Mouse (Mus musculus) midbrain, embryonic 10.5 days (tissue): Measurements from ENCODE around the gene Inpp5k. TPM values are rescaled to one million over a fixed set of nuclear protein-coding genes. Genes with fewer than 3 reads are reported as not detected.

Experiments used
- DNase-seq: peaks from one replicate; pipeline ENCODE4 v3.0.0-alpha.2; 2017; ENCODE audit warnings: low spot score
- H3K27ac ChIP-seq: fragments of 300-500 bp; sonication (generic); replicated peaks from 2 replicates; pipeline ENCODE4 v1.5.1; 2016; ENCODE audit warnings: mild to moderate bottlenecking
- H3K27me3 ChIP-seq: fragments of 300-500 bp; sonication (generic); 2 replicates; pipeline ENCODE4 v1.6.1; 2016; ENCODE audit warnings: low read depth, mild to moderate bottlenecking; ENCODE audit not compliant: poor library complexity, severe bottlenecking
- H3K36me3 ChIP-seq: fragments of 300-500 bp; sonication (generic); 2 replicates; pipeline ENCODE4 v1.6.1; 2016; ENCODE audit warnings: mild to moderate bottlenecking, moderate library complexity
- H3K4me1 ChIP-seq: fragments of 300-500 bp; sonication (generic); 2 replicates; pipeline ENCODE4 v1.6.1; 2016
- H3K4me3 ChIP-seq: fragments of 300-500 bp; sonication (generic); 2 replicates; pipeline ENCODE4 v1.5.1; 2016; ENCODE audit warnings: mild to moderate bottlenecking, moderate library complexity
- H3K9me3 ChIP-seq: fragments of 300-500 bp; sonication (generic); replicated peaks from 2 replicates; pipeline ENCODE4 v1.6.1; 2016; ENCODE audit warnings: mild to moderate bottlenecking
- WGBS: fragments of 180-500 bp; shearing (Covaris S2); methylation state at CpG from one replicate; pipeline ENCODE4 v1.1.7; 2016; 5-methylcytosine and 5-hydroxymethylcytosine counted together
- polyA plus RNA-seq: library from polyadenylated mRNA; unstranded; fragments of >200 nt; fragmentation: Nextera tagmentation; extraction: Ambion mirVana; gene quantifications from 2 replicates; pipeline ENCODE4 v1.2.1, GENCODE M21; 2016

Gene Inpp5k
- polyA plus RNA-seq, 1 experiment from 2014 or later: 19.6 TPM

DNA sequence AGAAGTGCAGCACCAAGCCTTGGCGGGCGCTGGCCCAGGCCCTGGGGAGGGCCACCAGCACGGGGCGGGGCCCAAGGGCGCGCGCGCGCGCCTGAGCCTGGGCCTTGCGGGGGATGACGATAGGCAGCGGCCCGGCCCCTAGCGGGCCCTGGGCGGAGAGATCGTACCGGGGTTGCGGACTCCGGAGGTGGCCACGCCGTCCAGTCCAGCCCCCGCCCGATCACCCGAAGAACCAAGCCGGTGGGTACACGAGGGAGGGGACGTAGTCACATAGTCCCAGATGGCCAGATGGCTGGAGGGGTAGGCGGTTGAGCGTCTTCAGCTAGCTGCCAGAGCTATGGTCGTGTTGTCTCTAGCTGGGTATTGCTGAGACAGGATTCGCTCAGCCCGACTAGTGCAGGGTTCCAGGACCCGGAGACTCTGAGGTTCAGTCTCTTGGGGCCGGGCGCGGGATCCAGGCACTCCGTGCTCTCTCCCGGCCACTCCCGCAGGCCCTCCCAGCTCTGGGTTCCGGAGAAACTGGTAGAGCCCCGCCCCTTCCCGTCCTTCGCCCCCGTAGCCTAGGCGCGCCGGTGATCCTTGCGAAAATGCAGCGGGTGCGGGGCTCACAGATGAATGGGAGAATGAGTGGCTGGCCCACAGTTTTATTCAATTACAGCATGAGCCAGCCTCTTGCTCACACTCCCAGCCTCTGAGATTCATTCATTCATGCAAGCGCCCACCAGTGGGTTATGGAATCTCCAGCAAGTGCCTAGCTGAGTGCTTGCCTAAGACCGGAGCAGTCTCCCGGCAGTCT, 20.8 kb downstream of the Inpp5k start:
- peak; percentile 76 for DNase-seq
- peak overlapping the region; percentile 88 for H3K27ac ChIP-seq
- no peaks in the 10 kb centered on the region for H3K36me3 ChIP-seq
- H3K4me3 ChIP-seq: peak overlapping the region; percentile 79
- WGBS: under 1% methylated on average over 54 of the region's 54 CpGs
- H3K9me3 ChIP-seq: no peaks in the 10 kb centered on the region
- peaks cover 65% of the 10 kb centered on the region for H3K4me1 ChIP-seq
- peaks cover 58% of the 10 kb centered on the region for H3K27me3 ChIP-seq

DNA sequence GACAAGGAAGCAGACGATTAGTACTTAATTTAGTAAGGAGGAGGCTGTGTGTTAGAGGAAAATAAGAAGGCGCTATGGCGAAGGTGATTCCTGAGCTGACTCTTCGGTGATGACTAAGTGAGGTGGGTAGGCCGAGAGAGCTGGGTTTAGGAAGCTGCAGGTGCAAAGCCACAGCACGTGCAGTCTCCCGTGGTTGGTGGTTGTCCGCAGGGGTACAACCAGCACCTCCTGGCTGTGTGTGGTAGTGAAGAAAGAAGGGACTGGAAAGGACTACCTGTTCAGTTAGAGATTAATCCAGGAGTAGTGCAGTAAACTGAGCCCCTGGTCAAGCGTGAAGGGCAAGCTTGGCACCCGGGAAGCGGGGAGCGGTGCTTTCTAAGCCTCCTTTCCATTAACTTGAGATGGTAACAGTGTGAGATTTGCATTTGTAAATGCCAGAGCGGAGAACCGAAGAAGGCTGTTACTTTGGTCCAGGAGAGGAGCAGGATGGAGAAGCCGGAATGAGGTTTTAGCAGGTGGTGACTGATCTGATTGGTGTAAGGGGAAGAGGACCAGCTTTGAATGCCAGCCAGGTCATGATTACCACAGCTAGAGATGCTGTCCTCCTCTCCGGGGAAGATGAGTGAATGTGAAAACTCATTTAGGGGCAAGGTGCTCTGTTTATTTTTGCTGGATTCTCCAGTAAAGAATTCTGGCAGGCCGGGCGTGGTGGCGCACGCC, 21.6 kb downstream of the Inpp5k start:
- Histone ChIP-seq H3K36me3 (no peaks in the 10 kb centered on the region), H3K27me3 (peaks cover 66% of the 10 kb centered on the region), H3K4me3 (peak overlapping the region; percentile 79), H3K4me1 (peaks cover 71% of the 10 kb centered on the region), H3K9me3 (no peaks in the 10 kb centered on the region), H3K27ac (peak overlapping the region; percentile 88)
- WGBS: 21% methylated on average over 20 of the region's 20 CpGs
- DNase-seq: no peak

- no peaks in the 10 kb centered on the region for H3K36me3 ChIP-seq
- 0 out of 2 replicates have a peak overlapping the region, but pooled peaks have one; percentile 70 for H3K27ac ChIP-seq
- 28% methylated on average over 14 of the region's 14 CpGs for WGBS
- H3K4me3 ChIP-seq: peak overlapping the region; percentile 70
- no peaks in the 10 kb centered on the region for H3K9me3 ChIP-seq
- peak; percentile 42 for DNase-seq
- H3K4me1 ChIP-seq: peaks cover 71% of the 10 kb centered on the region
- H3K27me3 ChIP-seq: peaks cover 73% of the 10 kb centered on the region
Measured at GRCm38 (mm10) chr11:75652942-75653684, 22.3 kb downstream of the Inpp5k start.

GRCm38 (mm10) chr11:75653781-75654470, 23.1 kb downstream of the Inpp5k start:
- H3K27ac ChIP-seq: peak overlapping the region; percentile 70
- WGBS: 2% methylated on average over 45 of the region's 45 CpGs
- H3K27me3 ChIP-seq: peaks cover 77% of the 10 kb centered on the region

DNA sequence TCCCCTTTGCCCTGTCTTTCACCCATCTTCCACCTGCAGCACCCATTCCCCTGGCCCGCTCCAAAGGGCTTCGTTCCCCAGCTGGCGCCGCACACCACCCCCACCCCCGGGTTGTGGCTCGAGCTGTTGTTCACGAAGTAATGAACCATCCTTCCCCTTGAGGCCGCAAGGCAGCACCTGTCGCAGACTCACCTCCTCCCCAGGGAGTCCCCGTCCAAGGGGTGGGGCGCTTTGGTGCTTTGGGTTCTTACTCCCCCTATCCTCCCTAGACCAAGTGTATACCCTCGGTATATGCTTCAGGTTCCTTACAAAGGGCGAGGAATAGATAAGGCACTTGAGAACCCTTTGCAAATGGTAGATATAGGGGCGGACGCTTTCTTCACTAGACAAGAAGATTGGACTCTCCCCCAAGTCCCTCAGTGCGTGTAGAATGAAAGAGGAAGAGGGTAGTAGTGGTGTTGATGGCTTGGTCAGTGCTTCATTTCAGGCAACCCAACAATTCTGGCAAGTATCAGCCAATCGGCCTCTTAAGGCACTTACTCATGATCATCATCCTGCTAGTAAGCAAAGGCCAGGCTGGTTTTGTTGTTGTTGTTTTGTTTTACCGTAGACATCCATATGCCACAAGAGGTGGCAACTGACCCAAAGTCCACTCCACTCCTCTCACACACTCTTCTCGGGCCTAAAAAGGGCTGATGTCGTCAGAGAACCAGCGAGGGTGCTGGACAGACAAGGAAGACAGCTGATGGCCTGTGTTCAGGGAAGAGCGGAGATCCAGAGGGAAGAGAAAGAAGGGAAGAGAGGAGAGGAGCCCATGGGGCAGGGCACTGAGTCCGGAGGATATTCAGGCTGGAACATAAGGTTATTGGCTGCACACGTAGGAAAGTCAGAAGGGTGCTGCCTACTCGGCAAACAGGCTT, 23.9 kb downstream of the Inpp5k start:
- 37% methylated on average over 25 of the region's 25 CpGs for WGBS
- H3K4me1 ChIP-seq: peaks cover 68% of the 10 kb centered on the region
- peak overlapping the region; percentile 70 for H3K27ac ChIP-seq
- DNase-seq: no peak
- peaks cover 77% of the 10 kb centered on the region for H3K27me3 ChIP-seq
- H3K4me3 ChIP-seq: peak overlapping the region; percentile 70
- H3K36me3 ChIP-seq: peaks cover 4% of the 10 kb centered on the region; the same call in 1 of the 2 replicates
- H3K9me3 ChIP-seq: no peaks in the 10 kb centered on the region

More at GRCm38 (mm10) chr11:75653781-75654470, 23.1 kb downstream of the Inpp5k start:
- DNase-seq: peak; percentile 89
- Histone ChIP-seq H3K4me3 (peak overlapping the region; percentile 70), H3K36me3 (no peaks in the 10 kb centered on the region), H3K4me1 (peaks cover 71% of the 10 kb centered on the region), H3K9me3 (no peaks in the 10 kb centered on the region)

GRCm38 (mm10) chr11:75655621-75656545, 25.1 kb downstream of the Inpp5k start:
- Histone ChIP-seq H3K9me3 (no peaks in the 10 kb centered on the region), H3K27me3 (peaks cover 70% of the 10 kb centered on the region), H3K27ac (peak overlapping the region; percentile 83), H3K4me3 (peak overlapping the region; percentile 70), H3K4me1 (peaks cover 60% of the 10 kb centered on the region), H3K36me3 (peaks cover 13% of the 10 kb centered on the region)
- 2% methylated on average over 78 of the region's 78 CpGs for WGBS
- peak; percentile 63 for DNase-seq

GRCm38 (mm10) chr11:75656621-75657590, 26.1 kb downstream of the Inpp5k start:
- peaks cover 50% of the 10 kb centered on the region for H3K4me1 ChIP-seq
- H3K27ac ChIP-seq: peak overlapping the region; percentile 83
- H3K36me3 ChIP-seq: peaks cover 23% of the 10 kb centered on the region
- H3K27me3 ChIP-seq: peaks cover 66% of the 10 kb centered on the region
- 62% methylated on average over 19 of the region's 20 CpGs for WGBS
- DNase-seq: no peak
- no peaks in the 10 kb centered on the region for H3K9me3 ChIP-seq
- H3K4me3 ChIP-seq: peak overlapping the region; percentile 70

- Histone ChIP-seq H3K36me3 (peaks cover 30% of the 10 kb centered on the region), H3K4me1 (peaks cover 42% of the 10 kb centered on the region), H3K4me3 (no peak overlapping the region), H3K27ac (no peak overlapping the region), H3K27me3 (peaks cover 57% of the 10 kb centered on the region), H3K9me3 (no peaks in the 10 kb centered on the region)
- no peak for DNase-seq
Measured at GRCm38 (mm10) chr11:75657841-75658240, 27.1 kb downstream of the Inpp5k start.

- Histone ChIP-seq H3K9me3 (no peaks in the 10 kb centered on the region), H3K4me3 (no peak overlapping the region), H3K27me3 (peaks cover 52% of the 10 kb centered on the region), H3K36me3 (peaks cover 30% of the 10 kb centered on the region), H3K27ac (no peak overlapping the region), H3K4me1 (peaks cover 38% of the 10 kb centered on the region)
- no peak for DNase-seq
- WGBS: 94% methylated on average over 13 of the region's 13 CpGs
Measured at GRCm38 (mm10) chr11:75658311-75658710, 27.5 kb downstream of the Inpp5k start.
